Mouse (Mus musculus) E14TG2a.4 (cell line): ENCODE measurements around the gene Nenf.

ENCODE experiments used
- CTCF ChIP-seq: conservative IDR thresholded peaks from 2 replicates; pipeline ENCODE4 v1.5.1; 2014; ENCODE audit warnings: low read length
- NANOG ChIP-seq: IDR thresholded peaks from 2 replicates; pipeline ENCODE4 v1.6.1; 2014; ENCODE audit warnings: borderline replicate concordance, low read length, mixed read lengths
- POU5F1 ChIP-seq: IDR thresholded peaks from 2 replicates; pipeline ENCODE4 v1.6.1; 2014; ENCODE audit warnings: low read length, borderline replicate concordance

GRCm38 (mm10) chr1:191272660-191273059, 45.3 kb downstream of the Nenf start:
- TF ChIP-seq CTCF: no peak
- no peak for TF ChIP-seq POU5F1
- no peak for TF ChIP-seq NANOG
